Mouse (Mus musculus) kidney, adult 2 months (tissue): Measurements from ENCODE around the gene Stard3nl.
"Not testable (repeated sequence)": the region's sequence is repeated elsewhere in the genome, so short reads cannot be mapped to it uniquely, and the experiment has no call there.

Source experiments
- CTCF ChIP-seq: fragments of 200-500 bp; conservative IDR thresholded peaks from 2 replicates; pipeline ENCODE4 v1.5.1; 2011; ENCODE audit warnings: low read depth, mild to moderate bottlenecking, control low read depth, low read length, moderate library complexity, mixed read lengths; ENCODE audit not compliant: insufficient read depth, insufficient read length
- POLR2A ChIP-seq: fragments of 200-500 bp; IDR thresholded peaks from one replicate; pipeline ENCODE4 v1.6.1; 2011; ENCODE audit warnings: low read depth, low read length, control low read depth

GRCm38 (mm10) chr13:19336310-19336709, 59.3 kb downstream of the Stard3nl start:
- TF ChIP-seq CTCF, POLR2A: not testable (repeated sequence)
